Mouse (Mus musculus) cerebellum, adult 2 months (tissue): ENCODE data around the gene Slc25a48.

Source experiments
- CTCF ChIP-seq: fragments of 200-500 bp; IDR thresholded peaks from 2 replicates; pipeline ENCODE4 v1.5.1; 2011; ENCODE audit warnings: low read depth, mild to moderate bottlenecking, control low read depth, low read length, moderate library complexity, borderline replicate concordance; ENCODE audit not compliant: insufficient read depth
- POLR2A ChIP-seq: fragments of 200-500 bp; IDR thresholded peaks from 2 replicates; pipeline ENCODE4 v1.6.1; 2011; ENCODE audit warnings: low read length, control low read depth, borderline replicate concordance; ENCODE audit not compliant: insufficient read depth

DNA sequence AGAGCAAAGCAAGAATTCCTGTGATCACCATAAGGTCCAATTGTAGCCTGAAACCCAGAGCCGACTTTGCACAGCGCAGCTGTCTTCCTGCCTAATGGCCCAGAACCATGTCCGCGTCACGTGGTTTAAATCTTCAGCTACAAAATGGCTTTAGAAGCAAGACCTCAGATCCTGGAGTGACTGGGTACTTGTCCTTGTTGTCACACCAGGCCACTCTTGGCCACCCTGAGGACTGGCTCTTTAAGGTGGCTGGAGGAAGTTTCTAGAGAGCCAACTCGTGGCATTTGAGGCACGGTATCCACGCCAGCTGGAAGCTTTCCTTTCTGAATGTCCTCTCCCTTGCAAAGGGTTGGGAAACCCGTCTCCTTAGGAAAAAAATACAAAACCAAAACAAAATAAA, 33.8 kb downstream of the Slc25a48 start:
- no peak for TF ChIP-seq CTCF
- TF ChIP-seq POLR2A: no peak
